Mouse (Mus musculus) cerebellum, adult 18-20 months (tissue): ENCODE results near the gene Vstm2b.

Experiments used
- DNase-seq, 2 experiments: peaks; one replicate each; pipeline ENCODE4 v3.0.0; 2021

Gene Vstm2b

DNA sequence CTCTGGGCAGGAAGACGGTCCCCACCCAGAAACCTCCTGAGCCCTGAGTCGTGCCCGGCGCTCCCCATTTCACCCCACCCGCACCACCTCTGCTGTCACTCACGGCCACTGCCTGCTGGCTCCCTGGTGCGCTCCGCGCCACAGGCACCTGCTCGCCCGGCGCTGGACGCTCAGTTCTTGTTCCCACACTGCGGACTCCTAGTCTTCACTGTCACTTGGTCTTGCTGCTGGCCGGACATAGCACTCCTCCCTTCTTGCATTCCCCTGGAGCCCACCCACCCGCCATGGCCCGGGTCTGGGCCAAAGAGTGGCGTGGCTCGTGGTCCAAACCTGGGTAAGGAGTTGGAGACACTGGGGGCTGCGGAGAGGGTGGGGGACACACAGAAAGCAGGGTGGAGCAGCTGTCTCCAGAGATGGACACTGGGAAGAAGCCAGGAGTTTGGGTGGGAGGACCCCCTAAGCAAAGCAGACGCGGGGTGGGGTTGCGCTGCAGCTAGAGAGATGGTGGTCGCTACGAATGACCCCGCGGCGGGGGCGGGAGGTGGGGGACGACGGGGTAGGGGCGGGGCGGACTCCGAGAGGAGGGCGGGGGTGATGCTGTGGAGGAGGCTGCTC is at the start of gene Vstm2b:
Vstm2b (plus strand) TSS at position 233 of the 615 bp plus-strand sequence.
- no peak for DNase-seq

DNA sequence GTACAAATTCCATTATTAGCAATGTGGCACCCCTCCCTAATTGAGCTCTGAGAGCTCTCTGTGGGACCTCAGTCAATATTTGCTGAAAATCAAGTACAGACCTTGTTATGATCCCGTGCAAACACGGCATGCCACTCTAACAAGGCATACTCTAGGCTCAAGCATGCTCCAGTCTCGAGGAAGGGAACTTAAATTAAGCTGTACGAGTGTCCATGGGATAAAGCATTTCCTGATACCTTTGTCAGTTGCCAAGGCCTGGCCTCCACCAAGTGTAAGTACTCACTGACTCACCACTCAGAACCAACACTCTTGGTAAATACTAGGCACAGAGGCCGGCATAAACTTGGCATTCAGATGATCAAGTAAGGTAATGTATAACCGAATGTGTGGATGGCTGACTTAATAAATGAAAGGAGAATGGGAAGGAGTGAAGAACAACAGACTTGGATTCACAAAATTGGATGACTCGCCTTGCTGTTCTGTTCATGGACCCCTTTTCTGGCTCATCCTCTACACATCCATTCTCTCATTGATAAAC is 42.0 kb upstream of the Vstm2b start:
- no peak for DNase-seq

DNA sequence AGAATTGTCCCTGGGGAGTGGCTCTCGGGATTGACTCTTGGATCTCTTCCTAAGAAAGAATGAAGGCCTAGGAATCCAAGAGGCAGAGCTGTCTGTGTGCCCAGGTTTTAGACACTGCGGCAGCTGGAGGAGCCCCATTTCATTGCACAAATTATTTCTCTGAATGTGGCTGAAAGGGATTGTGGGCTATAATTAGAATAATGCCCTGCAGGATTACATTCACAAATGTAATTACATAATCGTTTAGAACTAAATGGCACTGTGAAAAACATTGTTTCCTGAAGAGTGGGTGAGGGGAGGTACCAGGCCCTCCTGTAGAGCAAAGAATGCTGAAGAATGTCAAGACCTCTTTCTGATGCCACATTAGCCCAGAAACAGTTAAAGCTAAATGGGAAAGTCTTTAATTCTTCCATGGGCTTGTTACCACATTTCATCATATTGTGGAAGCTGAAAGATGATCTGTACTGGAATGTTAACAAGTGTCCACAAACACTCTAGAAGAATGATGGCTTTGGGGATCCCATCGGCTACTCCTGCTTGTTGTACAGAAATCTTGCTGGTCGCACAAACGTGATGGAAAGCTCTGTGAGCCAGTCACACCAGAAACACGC is 24.6 kb upstream of the Vstm2b start:
- no peak for DNase-seq

DNA sequence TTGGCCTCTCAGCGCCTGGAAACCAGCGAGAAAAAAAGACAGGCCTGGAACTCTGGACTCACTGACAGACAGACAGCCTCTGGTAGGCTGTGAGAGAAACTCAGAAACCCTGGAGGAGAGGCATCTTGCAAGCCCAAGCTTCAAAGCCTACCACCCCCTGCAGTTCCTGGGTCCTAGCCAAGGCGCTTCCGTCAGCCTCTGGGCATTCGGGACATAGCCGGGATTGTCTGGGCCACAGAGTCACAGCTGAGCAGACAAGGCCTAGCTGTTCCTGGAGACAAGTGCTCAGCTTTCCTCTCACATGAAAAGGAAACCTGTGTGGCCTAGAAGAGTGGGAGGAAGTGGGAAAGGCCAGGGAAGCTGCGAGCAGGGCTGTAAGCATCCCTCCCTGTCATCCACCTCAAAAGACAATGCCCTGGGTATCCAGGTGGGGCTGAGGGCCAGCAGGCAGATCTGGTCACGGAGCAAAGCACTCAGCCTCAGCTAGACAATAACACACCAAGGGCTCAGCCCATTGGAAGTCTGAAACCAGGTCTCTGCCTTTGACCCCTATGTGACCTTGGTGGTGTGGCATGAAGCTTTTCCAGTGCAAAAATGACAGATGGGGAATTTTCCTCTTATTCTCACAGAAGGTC is 13.2 kb upstream of the Vstm2b start:
- peak; percentile 31 to 37 for DNase-seq

DNA sequence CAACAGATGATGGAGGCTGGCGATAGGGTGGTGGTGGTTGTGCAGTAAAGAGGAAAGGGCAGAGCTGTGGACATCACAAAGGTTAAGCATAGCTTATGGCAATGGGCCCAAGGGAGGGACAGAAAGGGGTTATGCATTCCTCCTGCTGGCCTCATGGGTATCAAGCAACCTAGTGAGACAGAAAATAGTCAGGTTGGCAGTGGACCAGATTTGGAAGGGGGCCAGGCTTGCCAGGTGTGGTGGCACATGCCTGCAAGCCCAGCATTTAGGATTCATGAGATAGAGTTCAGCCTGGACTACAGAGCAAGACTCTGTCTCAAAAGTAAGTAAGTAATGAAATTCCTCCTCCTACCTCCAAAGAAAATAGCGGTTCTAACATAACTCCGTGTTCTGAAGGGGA is 9.8 kb upstream of the Vstm2b start:
- DNase-seq, result no peak

DNA sequence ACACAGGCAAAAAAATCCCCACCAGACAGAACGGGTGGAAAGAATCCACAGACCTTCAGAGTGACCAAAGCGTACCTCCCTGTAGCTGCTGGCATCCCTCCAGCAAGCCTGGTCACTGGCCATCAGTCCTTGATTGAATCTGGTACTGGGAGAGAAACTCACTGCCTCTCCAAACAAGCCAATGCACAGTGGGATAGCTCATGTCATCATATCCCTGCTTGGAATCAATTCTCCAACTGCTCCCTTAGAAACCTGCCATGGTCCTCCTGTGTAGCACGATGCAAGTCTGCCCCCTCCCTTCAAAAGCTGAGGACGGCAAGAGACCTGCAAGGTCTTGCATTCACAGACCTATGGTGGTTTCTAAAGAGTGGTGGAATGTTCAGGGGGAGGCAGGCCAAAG is 1.2 kb upstream of the Vstm2b start:
- DNase-seq, result no peak

DNA sequence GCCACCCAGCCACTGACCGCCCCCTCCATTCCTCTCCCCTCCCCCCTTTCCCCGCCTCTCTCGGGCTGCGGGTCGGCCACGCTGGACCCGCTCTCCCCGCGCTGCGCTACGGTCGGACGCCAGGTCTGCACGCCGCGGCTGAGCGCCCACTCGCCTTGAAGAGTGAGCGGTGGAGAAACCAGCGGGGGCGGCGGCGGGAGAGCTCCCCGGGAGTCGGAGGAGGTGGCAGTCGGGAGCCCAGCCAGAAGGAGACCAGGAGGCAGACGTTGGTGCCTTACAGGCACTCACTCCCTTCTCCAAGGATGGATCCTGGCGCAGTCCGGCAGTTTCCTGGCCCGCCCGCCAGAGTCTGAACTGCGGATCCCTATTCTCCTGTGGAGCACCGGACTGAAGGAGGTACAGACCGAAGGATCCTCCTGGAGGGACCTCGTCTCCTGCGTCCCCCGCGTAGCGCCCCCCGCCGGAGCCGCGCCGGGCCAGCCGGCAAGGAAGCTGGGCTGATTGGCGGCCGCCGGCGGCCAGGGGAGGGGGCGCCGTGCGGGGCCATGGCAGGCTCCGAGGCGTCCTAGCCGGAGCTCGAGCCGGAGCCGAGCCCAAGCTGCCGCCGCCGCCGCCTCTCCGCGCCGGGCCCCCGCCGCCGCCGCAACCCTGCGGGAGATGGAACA is 715 bp downstream of the Vstm2b start:
- DNase-seq, result no peak

DNA sequence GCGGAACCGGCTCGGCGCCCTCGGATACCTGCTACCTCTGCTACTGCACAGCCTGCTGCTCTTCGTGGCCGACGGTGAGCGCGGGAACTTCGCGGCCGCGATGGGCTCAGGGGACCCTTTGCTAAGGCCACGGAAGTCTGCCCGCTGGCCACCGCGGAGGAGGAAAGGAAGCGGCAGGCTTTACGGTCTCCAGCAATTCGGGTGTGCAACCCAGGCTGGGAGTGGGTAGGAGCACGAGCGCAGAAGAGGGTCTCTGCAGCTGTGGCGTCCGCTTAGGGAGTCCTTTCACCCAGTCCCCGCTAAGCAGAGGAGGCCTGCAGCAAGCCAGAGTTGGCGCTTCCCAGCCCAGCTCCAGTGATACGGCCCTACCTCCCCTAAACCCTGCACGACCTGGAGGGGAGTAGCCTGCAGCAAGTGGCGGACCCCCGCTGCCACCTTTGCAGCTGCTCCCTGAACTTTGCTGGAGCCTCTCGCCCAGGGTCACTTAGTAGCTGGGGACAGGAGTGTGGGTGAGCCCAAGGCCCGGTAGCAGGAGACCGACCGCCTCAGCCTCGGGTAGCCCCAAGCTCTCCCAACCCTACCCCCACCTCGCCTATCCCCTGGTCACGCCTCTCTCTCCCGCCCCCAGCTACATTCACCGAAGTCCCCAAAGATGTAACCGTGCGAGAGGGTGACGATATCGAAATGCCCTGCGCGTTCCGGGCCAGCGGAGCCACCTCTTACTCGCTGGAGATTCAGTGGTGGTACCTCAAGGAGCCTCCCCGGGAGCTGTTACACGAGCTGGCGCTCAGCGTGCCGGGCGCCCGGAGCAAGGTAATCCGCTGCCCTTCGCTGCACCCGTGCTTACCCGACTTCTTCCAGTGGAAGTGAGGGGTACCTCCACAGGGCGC is 1.5 kb downstream of the Vstm2b start:
- DNase-seq, result no peak

DNA sequence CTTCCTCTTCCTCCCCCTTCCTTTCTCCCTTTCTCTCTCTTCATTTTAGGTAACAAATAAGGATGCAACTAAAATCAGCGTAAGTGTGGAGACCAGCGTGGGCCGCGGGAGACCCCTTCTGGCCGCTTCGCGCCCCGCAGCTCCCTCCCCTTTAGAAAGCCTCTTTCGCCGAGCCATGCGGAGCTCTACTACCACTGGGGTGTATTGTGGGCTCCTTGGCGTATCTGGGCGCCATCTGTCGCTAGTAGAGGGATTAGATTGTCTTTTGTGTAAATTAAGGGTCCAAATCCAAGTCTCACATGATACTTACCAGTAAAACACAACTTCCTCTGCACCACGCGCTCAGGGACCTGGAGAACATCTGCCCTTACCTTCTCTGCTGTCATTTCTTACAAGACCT is 3.1 kb downstream of the Vstm2b start:
- DNase-seq, result peak; percentile 38

DNA sequence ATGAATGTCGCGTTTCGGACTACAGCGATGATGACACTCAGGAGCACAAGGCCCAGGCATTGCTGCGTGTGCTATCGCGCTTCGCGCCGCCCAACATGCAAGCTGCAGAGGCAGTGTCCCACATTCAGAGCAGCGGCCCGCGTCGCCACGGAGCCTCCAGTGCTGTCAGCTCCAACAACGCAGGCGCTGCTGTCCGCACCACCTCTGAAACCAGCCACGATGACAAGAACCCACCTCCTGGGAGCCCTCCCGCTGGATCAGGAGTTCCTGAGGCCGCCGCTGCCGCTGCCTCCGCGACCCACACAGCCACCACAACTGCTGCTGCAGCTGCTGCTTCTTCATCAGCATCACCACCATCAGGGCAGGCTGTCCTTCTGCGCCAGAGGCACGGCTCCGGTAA is 4.4 kb downstream of the Vstm2b start:
- DNase-seq, result no peak

DNA sequence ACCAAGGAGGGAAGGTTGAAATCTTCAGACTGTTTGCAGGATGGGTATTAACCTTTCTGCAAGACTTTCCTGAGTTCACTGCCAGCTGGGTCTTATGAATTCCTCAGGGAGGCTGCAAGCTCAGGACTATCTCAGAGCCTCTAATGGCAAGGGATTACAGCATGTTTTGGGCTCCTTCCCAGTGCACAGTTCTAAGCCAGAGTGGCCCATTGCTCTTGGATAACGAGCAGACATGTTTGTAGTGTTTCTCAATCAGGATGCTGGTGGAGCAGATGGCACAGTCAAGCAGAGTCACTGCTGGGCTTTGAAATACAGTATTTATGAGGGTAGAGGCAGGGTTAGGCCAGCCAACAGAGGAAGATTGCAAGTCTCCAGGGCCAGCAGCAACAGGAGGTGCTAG is 8.4 kb downstream of the Vstm2b start:
- DNase-seq, result no peak

DNA sequence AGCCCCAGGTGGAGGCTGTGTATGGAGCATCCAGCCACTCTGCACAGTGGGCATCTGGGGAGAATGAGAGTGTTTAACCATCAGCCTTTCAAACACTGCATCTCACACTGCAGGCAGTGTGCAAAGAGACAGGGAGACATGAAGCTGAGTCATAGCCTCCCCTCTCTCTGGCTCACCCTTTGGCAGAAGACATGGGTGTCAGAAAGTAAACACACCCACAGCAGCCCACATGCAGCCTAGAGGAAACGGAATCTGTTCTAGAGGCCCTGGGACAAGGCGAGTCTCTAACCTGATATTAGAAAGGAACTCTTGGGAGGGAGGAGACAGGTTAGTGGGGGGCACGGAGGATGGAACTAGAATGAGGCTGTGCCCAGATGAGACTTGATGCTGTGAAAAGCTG is 18.6 kb downstream of the Vstm2b start:
- no peak for DNase-seq

DNA sequence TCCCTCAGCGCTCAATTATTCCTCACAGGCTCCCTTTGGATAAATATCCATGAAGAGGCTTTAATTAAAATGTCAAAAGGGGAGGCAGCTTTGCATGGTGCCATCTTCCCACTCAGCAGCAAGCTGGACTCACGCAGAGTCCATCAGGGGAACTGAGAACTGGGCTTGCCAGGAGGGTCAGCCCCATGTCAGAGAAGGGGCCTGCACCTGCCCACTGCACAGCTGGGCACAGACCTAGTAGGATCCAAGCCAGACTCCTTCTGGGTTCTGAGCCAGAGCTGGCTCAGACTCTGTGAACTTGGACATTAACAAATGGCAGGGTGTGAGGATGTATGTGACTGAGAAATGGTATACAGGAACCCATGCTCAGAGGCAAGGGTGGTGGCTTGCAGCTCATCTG is 22.0 kb downstream of the Vstm2b start:
- no peak for DNase-seq

DNA sequence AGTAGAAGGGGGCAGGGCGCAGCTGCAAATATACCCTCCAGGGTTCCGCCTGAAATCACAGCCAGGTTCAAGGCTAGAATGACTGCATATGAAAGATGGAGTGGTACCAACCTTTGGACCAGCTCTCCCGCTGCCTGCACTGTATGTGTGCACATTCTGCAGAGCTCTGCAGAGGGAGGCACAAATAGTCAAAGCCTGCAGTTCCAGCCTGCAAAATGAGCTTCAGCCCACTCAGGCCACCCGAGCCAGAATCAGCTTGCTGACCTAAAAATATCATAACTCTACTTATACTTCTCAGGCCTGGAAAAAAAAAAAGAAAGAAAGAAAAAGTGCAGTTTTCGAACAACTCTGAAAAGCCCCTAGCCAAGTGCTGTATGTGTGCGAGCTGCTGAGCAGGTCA is 23.2 kb downstream of the Vstm2b start:
- DNase-seq, result no peak

DNA sequence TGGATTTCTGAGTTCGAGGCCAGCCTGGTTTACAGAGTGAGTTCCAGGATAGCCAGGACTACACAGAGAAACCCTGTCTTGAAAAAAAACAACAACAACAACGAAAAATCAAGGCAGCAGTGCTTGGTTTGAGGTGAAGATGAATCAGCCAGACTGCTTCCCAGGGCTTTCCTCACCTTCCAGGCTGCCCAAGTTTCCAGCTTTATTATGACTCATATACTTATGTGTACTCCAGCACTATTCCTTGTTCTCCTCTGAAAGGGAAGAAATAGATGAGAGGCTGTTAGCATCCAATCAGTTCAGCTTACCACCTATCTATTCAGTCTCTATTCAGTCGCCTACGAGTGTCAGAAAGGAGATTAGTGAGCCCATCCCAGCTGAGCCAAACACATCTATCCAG is 24.7 kb downstream of the Vstm2b start:
- no peak for DNase-seq

DNA sequence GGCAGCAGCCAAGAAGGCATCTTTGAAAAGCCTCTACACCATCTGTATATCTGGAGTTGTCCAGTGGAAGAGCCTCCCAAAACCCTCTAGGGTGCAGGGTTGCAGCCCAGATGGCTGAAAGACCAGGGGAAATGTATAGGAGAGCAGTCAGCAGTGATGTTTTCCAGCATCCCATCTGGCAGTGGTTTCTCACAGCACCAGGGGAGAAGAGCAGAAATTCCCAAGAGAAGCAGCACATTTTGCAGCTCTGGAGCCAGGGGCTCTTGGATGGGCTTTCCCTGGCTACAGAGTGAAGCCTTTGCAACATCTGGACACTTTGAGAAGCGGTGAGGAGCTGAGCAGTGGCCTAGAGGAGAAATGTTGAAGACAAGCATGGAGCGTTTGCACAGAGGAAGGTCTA is 30.3 kb downstream of the Vstm2b start:
- no peak for DNase-seq

DNA sequence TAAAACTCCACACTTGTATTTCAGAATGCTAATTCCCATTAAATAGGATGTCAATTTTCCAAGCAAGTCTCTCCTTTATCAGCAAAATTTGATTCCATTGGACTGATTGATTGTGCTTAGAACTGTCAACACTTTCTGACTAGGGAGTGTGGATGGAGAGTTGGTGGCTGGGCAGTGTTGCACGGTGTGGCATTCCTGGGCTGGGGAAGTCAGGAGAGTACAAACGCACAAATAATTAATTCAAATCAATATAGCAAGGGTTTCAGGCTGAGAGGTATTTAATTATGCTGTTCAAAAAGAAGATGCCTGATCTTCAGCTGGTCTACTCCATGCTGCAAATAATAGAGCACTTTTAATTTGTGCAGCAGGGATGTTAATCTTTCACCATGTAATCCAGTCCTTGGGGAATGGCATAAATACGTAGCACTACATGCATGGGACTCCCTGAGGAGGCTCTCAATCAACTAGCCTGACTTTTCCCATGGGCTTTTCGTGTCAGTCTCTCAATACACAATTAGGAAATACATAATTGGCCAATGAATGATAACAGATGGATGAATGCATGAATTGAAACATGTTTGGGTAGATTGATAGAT is 38.6 kb downstream of the Vstm2b start:
- no peak for DNase-seq

DNA sequence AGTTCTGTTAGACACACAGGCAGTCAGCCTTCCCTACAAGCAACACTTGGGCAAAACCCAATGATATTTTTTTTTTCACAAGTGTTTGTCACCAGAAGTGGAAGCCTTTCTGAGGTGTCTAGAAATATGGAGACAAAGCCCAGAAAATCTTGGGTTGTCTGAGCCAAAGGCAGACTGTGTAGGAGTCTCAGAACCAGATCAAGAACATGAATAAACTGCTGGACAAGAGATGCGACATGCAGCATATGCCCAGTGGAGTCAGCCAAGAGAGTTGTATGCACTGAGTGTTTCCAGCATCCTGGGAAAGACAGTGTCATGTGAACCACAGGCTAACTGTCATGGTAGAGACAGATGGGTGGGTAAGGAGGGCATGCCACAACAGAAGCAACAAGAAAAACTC is 41.2 kb downstream of the Vstm2b start:
- DNase-seq, result no peak

DNA sequence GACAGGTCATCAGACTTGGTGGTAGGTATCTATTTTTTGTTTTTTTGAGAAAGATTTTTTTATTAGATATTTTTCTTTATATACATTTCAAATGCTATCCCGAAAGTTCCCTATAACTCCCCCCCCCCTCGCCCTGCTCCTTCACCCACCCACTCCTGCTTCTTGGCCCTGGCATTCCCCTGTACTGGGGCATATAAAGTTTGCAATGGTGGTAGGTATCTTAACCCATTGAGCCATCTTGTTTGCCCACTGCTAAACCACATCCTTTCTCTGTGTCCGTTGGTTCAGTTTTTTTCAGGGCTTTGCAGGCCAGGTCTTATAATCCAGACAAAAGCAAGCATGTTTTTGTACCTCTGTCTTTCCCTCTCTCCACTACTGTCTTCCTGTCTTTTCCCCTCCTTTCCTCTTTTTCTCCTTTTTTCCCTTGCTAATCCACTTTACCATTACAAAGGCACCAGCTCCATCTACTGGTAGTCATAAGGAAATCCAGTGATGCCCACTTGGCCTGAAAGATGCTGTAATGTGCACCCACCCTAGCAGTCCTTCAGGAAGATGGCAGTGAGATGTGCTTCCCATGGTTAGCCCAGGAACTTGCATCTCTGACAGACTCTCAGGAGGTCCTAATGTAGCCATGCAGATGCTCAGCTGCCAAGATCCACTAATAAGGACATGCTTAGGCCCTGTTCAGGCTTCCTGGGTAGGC is 44.3 kb downstream of the Vstm2b start:
- no peak for DNase-seq
